Mouse (Mus musculus) brain, adult 10 weeks (tissue): ENCODE measurements around the gene Kiss1r. TPM values are rescaled to one million over a fixed set of nuclear protein-coding genes. Genes with fewer than 3 reads are reported as not detected.

Experiments
- polyA plus RNA-seq: library from polyadenylated mRNA; stranded (reverse); fragments of 350-450 nt; fragmentation: Illumina TruSeq; extraction: RNeasy Lipid Tissue Mini Kit (QIAGEN cat#74804); gene quantifications from one replicate; pipeline ENCODE4 v1.2.3, GENCODE M21; 2015; ENCODE audit warnings: low read depth, low replicate concordance

Gene Kiss1r
- polyA plus RNA-seq = 4.0 TPM

GRCm38 (mm10) chr10:79916808-79917531, at the start of gene Kiss1r:
TSS of gene Kiss1r (plus strand) at chr10:79916971.

GRCm38 (mm10) chr10:79874290-79874862, 42.4 kb upstream of the Kiss1r start, which contains the start of the genes Prtn3 and Plppr3:
TSS of gene Prtn3 (plus strand) at chr10:79874476.
TSS of gene Plppr3 (minus strand) at chr10:79874634.

GRCm38 (mm10) chr10:79886054-79886453, 30.7 kb upstream of the Kiss1r start, which contains the start of gene Elane:
TSS of gene Elane (plus strand) at chr10:79886247.

GRCm38 (mm10) chr10:79890670-79891069, 26.1 kb upstream of the Kiss1r start, which contains the start of gene Cfd:
TSS of gene Cfd (plus strand) at chr10:79890853.

GRCm38 (mm10) chr10:79908167-79909091, 8.3 kb upstream of the Kiss1r start, which contains the start of gene Med16:
TSS of gene Med16 (minus strand) at chr10:79908923.

GRCm38 (mm10) chr10:79910556-79910955, 6.2 kb upstream of the Kiss1r start, which contains the start of gene Gm26602:
TSS of gene Gm26602 (plus strand) at chr10:79910856.

GRCm38 (mm10) chr10:79920958-79921535, 4.3 kb downstream of the Kiss1r start, which contains the start of gene R3hdm4:
TSS of gene R3hdm4 (minus strand) at chr10:79921208.

GRCm38 (mm10) chr10:79926491-79927323, 9.9 kb downstream of the Kiss1r start, which contains the start of gene Arid3a:
TSS of gene Arid3a (plus strand) at chr10:79927043.

GRCm38 (mm10) chr10:79959847-79960601, 43.3 kb downstream of the Kiss1r start, which contains the start of gene Wdr18:
TSS of gene Wdr18 (plus strand) at chr10:79960152.

GRCm38 (mm10) chr10:79970415-79971182, 53.8 kb downstream of the Kiss1r start, which contains the start of gene Grin3b:
TSS of gene Grin3b (plus strand) at chr10:79970715.

Other genes with a start within 250 kb of the Kiss1r start
- gene Tpgs1, start 247.6 kb upstream of the Kiss1r start, polyA plus RNA-seq = 74.3 TPM
- gene Cdc34, start 234.8 kb upstream of the Kiss1r start, polyA plus RNA-seq = 97.1 TPM
- gene Gzmm, start 228.0 kb upstream of the Kiss1r start, polyA plus RNA-seq = 1.4 TPM
- 910 TPM for gene Bsg, start 212.5 kb upstream of the Kiss1r start, polyA plus RNA-seq
- 80.2 TPM for gene Hcn2, start 200.3 kb upstream of the Kiss1r start, polyA plus RNA-seq
- 35.3 TPM for gene Polrmt, start 170.4 kb upstream of the Kiss1r start, polyA plus RNA-seq
- 4.3 TPM for gene Fgf22, start 161.9 kb upstream of the Kiss1r start, polyA plus RNA-seq
- gene Rnf126, start 150.0 kb upstream of the Kiss1r start, polyA plus RNA-seq = 69.6 TPM
- gene Fstl3, start 139.7 kb upstream of the Kiss1r start, polyA plus RNA-seq = 2.0 TPM
- 0.85 TPM for gene Prss57, start 126.0 kb upstream of the Kiss1r start, polyA plus RNA-seq
- 175 TPM for gene Palm, start 123.4 kb upstream of the Kiss1r start, polyA plus RNA-seq
- gene Misp, start 96.0 kb upstream of the Kiss1r start, polyA plus RNA-seq = not detected
- 25.7 TPM for gene Ptbp1, start 62.5 kb upstream of the Kiss1r start, polyA plus RNA-seq
- gene Prtn3, start 42.5 kb upstream of the Kiss1r start, polyA plus RNA-seq = 3.6 TPM
- 49.3 TPM for gene Plppr3, start 42.3 kb upstream of the Kiss1r start, polyA plus RNA-seq
- gene Elane, start 30.7 kb upstream of the Kiss1r start, polyA plus RNA-seq = not detected
- gene Cfd, start 26.1 kb upstream of the Kiss1r start, polyA plus RNA-seq = not detected
- 32.0 TPM for gene Med16, start 8.0 kb upstream of the Kiss1r start, polyA plus RNA-seq
- gene Gm26602, start 6.1 kb upstream of the Kiss1r start, polyA plus RNA-seq = not detected
- gene R3hdm4, start 4.2 kb downstream of the Kiss1r start, polyA plus RNA-seq = 241 TPM
- 2.3 TPM for gene Arid3a, start 10.1 kb downstream of the Kiss1r start, polyA plus RNA-seq
- 34.3 TPM for gene Wdr18, start 43.2 kb downstream of the Kiss1r start, polyA plus RNA-seq
- gene Grin3b, start 53.7 kb downstream of the Kiss1r start, polyA plus RNA-seq = not detected
- gene Tmem259, start 67.4 kb downstream of the Kiss1r start, polyA plus RNA-seq = 89.3 TPM
- 6.4 TPM for gene Cnn2, start 71.6 kb downstream of the Kiss1r start, polyA plus RNA-seq
- gene Abca7, start 79.5 kb downstream of the Kiss1r start, polyA plus RNA-seq = 8.2 TPM
- 3.5 TPM for gene Arhgap45, start 99.7 kb downstream of the Kiss1r start, polyA plus RNA-seq
- 134 TPM for gene Polr2e, start 122.8 kb downstream of the Kiss1r start, polyA plus RNA-seq
- gene Gpx4, start 130.2 kb downstream of the Kiss1r start, polyA plus RNA-seq = 889 TPM
- gene Sbno2, start 188.6 kb downstream of the Kiss1r start, polyA plus RNA-seq = 11.7 TPM
- gene Stk11, start 198.8 kb downstream of the Kiss1r start, polyA plus RNA-seq = 71.6 TPM
- 443 TPM for gene Atp5d, start 221.7 kb downstream of the Kiss1r start, polyA plus RNA-seq
- gene Cbarp, start 223.9 kb downstream of the Kiss1r start, polyA plus RNA-seq = 231 TPM
- gene Midn, start 231.3 kb downstream of the Kiss1r start, polyA plus RNA-seq = 29.1 TPM
- gene Cirbp, start 249.0 kb downstream of the Kiss1r start, polyA plus RNA-seq = 124 TPM